Mouse (Mus musculus) embryonic facial prominence, embryonic 11.5 days (tissue): ENCODE results near the gene Olfr1426. TPM values are rescaled to one million over a fixed set of nuclear protein-coding genes. Genes with fewer than 3 reads are reported as not detected.

ENCODE experiments used
- polyA plus RNA-seq: library from polyadenylated mRNA; unstranded; fragments of >200 nt; fragmentation: Nextera tagmentation; extraction: Ambion mirVana; gene quantifications from 2 replicates; pipeline ENCODE4 v1.2.1, GENCODE M21; 2014

Gene Olfr1426
- polyA plus RNA-seq, 1 experiment from 2014 or later, result not detected

Other genes with a start within 250 kb of the Olfr1426 start
- not detected in 2 replicates for gene Olfr1418, start 230.9 kb downstream of the Olfr1426 start, polyA plus RNA-seq
- not detected in 2 replicates for gene Olfr1419, start 216.9 kb downstream of the Olfr1426 start, polyA plus RNA-seq
- gene Olfr1420, start 205.4 kb downstream of the Olfr1426 start, polyA plus RNA-seq, result 0.07 TPM in 1 of 2 replicates, not detected in the other
- 25.9 and 27.9 TPM in 2 replicates for gene Patl1, start 179.6 kb downstream of the Olfr1426 start, polyA plus RNA-seq
- 6.4 and 7.2 TPM in 2 replicates for gene Osbp, start 126.1 kb downstream of the Olfr1426 start, polyA plus RNA-seq
- gene Olfr1423, start 50.7 kb downstream of the Olfr1426 start, polyA plus RNA-seq, result not detected in 2 replicates
- not detected in 2 replicates for gene Olfr1424, start 29.3 kb downstream of the Olfr1426 start, polyA plus RNA-seq
- not detected in 2 replicates for gene Olfr1425, start 14.3 kb downstream of the Olfr1426 start, polyA plus RNA-seq
- gene Olfr1427, start 11.3 kb upstream of the Olfr1426 start, polyA plus RNA-seq, result not detected in 2 replicates
- not detected in 2 replicates for gene Olfr1428, start 23.9 kb upstream of the Olfr1426 start, polyA plus RNA-seq
- not detected in 2 replicates for gene Olfr76, start 31.2 kb upstream of the Olfr1426 start, polyA plus RNA-seq
- gene Olfr1555-ps1, start 78.1 kb upstream of the Olfr1426 start, polyA plus RNA-seq, result not detected in 2 replicates
- not detected in 2 replicates for gene Olfr1431, start 108.6 kb upstream of the Olfr1426 start, polyA plus RNA-seq
- not detected in 2 replicates for gene Olfr1432, start 140.6 kb upstream of the Olfr1426 start, polyA plus RNA-seq
- gene Olfr262, start 149.6 kb upstream of the Olfr1426 start, polyA plus RNA-seq, result not detected in 2 replicates
- gene Olfr235, start 169.0 kb upstream of the Olfr1426 start, polyA plus RNA-seq, result not detected in 2 replicates
- not detected in 2 replicates for gene Olfr1434, start 187.8 kb upstream of the Olfr1426 start, polyA plus RNA-seq
- gene Olfr1436, start 207.1 kb upstream of the Olfr1426 start, polyA plus RNA-seq, result not detected in 2 replicates
- not detected in 2 replicates for gene Olfr1437, start 233.1 kb upstream of the Olfr1426 start, polyA plus RNA-seq
- not detected in 2 replicates for gene Olfr1438-ps1, start 243.9 kb upstream of the Olfr1426 start, polyA plus RNA-seq